Mouse (Mus musculus) hindbrain, embryonic 15.5 days (tissue): Measurements from ENCODE around the gene Asz1. TPM values are rescaled to one million over a fixed set of nuclear protein-coding genes. Genes with fewer than 3 reads are reported as not detected.

Experiments used
- ATAC-seq: fragments of 200-750 bp; cut with Nextera tagmentation; 2 replicates; pipeline ENCODE4 v1.8.0; 2017; ENCODE audit warnings: low read depth, moderate number of reproducible peaks, moderate TSS enrichment; ENCODE audit not compliant: low FRiP score
- H3K27ac ChIP-seq: fragments of 300-500 bp; sonication (generic); replicated peaks from 2 replicates; pipeline ENCODE4 v1.5.1; 2015; ENCODE audit warnings: mild to moderate bottlenecking, inconsistent platforms
- H3K27me3 ChIP-seq: fragments of 300-500 bp; sonication (generic); 2 replicates; pipeline ENCODE4 v1.6.1; 2015; ENCODE audit warnings: control low read depth, inconsistent platforms
- H3K36me3 ChIP-seq: fragments of 300-500 bp; sonication (generic); 2 replicates; pipeline ENCODE4 v1.6.1; 2015; ENCODE audit warnings: control low read depth, inconsistent platforms
- H3K4me1 ChIP-seq: fragments of 300-500 bp; sonication (generic); replicated peaks from 2 replicates; pipeline ENCODE4 v1.6.1; 2015; ENCODE audit warnings: control low read depth, inconsistent platforms
- H3K4me2 ChIP-seq: fragments of 300-500 bp; sonication (generic); 2 replicates; pipeline ENCODE4 v1.6.1; 2015; ENCODE audit warnings: moderate library complexity, mild to moderate bottlenecking, inconsistent platforms
- H3K4me3 ChIP-seq: fragments of 300-500 bp; sonication (generic); 2 replicates; pipeline ENCODE4 v1.5.1; 2015; ENCODE audit warnings: mild to moderate bottlenecking, inconsistent platforms
- H3K9ac ChIP-seq: fragments of 300-500 bp; sonication (generic); 2 replicates; pipeline ENCODE4 v1.6.1; 2015; ENCODE audit warnings: inconsistent platforms
- H3K9me3 ChIP-seq: fragments of 300-500 bp; sonication (generic); 2 replicates; pipeline ENCODE4 v1.6.1; 2016; ENCODE audit warnings: control low read depth, inconsistent platforms
- WGBS: fragments of 180-500 bp; shearing (Covaris S2); methylation state at CpG from one replicate; pipeline ENCODE4 v1.1.7; 2015; 5-methylcytosine and 5-hydroxymethylcytosine counted together
- polyA plus RNA-seq: library from polyadenylated mRNA; unstranded; fragments of >200 nt; fragmentation: Nextera tagmentation; extraction: Ambion mirVana; gene quantifications from 2 replicates; pipeline ENCODE4 v1.2.1, GENCODE M21; 2015

Asz1 gene
- not detected in 2 replicates for polyA plus RNA-seq

- Histone ChIP-seq H3K27me3 (no peaks in the 10 kb centered on the region), H3K4me3 (no peak within 1 kb of the TSS), H3K36me3 (no peaks in the 10 kb centered on the region), H3K27ac (no peak within 1 kb of the TSS), H3K9ac (no peak within 1 kb of the TSS), H3K4me2 (no peak within 1 kb of the TSS), H3K9me3 (no peaks in the 10 kb centered on the region), H3K4me1 (no peaks in the 10 kb centered on the region)
- 95% methylated on average over 22 of the region's 22 CpGs for WGBS
- no peak for ATAC-seq
Observed at GRCm38 (mm10) chr6:18108934-18109333, at the start of gene Asz1. Gene Asz1 (minus strand): TSS chr6:18109061.

DNA sequence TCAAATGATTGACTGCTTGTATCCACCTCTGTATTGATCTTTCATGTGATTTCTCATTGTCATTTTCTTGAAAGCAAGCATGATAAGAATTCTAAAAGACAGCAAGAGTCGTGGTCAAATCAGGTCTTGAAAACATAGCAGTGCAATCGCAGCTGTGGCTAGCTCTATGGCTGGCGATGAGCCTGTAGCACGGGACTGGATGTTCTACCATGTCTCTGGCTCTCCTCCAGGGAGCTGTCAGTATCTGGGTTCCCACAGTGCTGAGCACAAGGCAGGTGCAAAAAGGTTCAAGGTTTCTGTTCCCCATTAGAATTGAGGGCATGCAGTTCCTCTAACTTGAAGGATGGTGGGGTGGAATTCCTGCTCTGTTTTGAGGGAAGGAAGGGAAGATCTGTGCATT lies 44.2 kb upstream of the Asz1 start:
- Histone ChIP-seq H3K36me3 (no peaks in the 10 kb centered on the region), H3K4me2 (no peak overlapping the region), H3K4me3 (no peak overlapping the region), H3K9ac (no peak overlapping the region), H3K4me1 (no peaks in the 10 kb centered on the region), H3K27ac (no peak overlapping the region), H3K9me3 (no peaks in the 10 kb centered on the region), H3K27me3 (no peaks in the 10 kb centered on the region)
- ATAC-seq = no peak
- 63% methylated on average over 4 of the region's 4 CpGs for WGBS

GRCm38 (mm10) chr6:18135246-18135645 lies 26.4 kb upstream of the Asz1 start:
- Histone ChIP-seq H3K9ac (no peak overlapping the region), H3K27ac (no peak overlapping the region), H3K4me1 (no peaks in the 10 kb centered on the region), H3K4me3 (no peak overlapping the region), H3K9me3 (no peaks in the 10 kb centered on the region), H3K4me2 (no peak overlapping the region), H3K27me3 (no peaks in the 10 kb centered on the region), H3K36me3 (no peaks in the 10 kb centered on the region)
- no peak for ATAC-seq
- 66% methylated on average over 1 of the region's 1 CpGs for WGBS

- Histone ChIP-seq H3K9me3 (no peaks in the 10 kb centered on the region), H3K4me2 (no peak overlapping the region), H3K27ac (no peak overlapping the region), H3K27me3 (no peaks in the 10 kb centered on the region), H3K4me3 (no peak overlapping the region), H3K36me3 (no peaks in the 10 kb centered on the region), H3K9ac (no peak overlapping the region), H3K4me1 (no peaks in the 10 kb centered on the region)
- no peak for ATAC-seq
- 79% methylated on average over 4 of the region's 4 CpGs for WGBS
Observed at GRCm38 (mm10) chr6:18128059-18128458, 19.2 kb upstream of the Asz1 start.

- 43% methylated on average over 2 of the region's 2 CpGs for WGBS
- H3K9ac ChIP-seq = no peak overlapping the region
- H3K4me3 ChIP-seq = no peak overlapping the region
Observed at GRCm38 (mm10) chr6:18127206-18127983, 18.5 kb upstream of the Asz1 start.

GRCm38 (mm10) chr6:18096861-18097260 lies 12.0 kb downstream of the Asz1 start:
- no peak overlapping the region for H3K9ac ChIP-seq
- H3K4me2 ChIP-seq = no peak overlapping the region
- H3K36me3 ChIP-seq = no peaks in the 10 kb centered on the region
- H3K27ac ChIP-seq = no peak overlapping the region
- no peaks in the 10 kb centered on the region for H3K4me1 ChIP-seq
- H3K4me3 ChIP-seq = no peak overlapping the region
- no peaks in the 10 kb centered on the region for H3K9me3 ChIP-seq
- no peak for ATAC-seq
- 84% methylated on average over 1 of the region's 1 CpGs for WGBS
- no peaks in the 10 kb centered on the region for H3K27me3 ChIP-seq

More at GRCm38 (mm10) chr6:18127206-18127983, 18.5 kb upstream of the Asz1 start:
- H3K36me3 ChIP-seq = no peaks in the 10 kb centered on the region
- no peaks in the 10 kb centered on the region for H3K4me1 ChIP-seq
- H3K4me2 ChIP-seq = no peak overlapping the region
- no peaks in the 10 kb centered on the region for H3K9me3 ChIP-seq
- H3K27me3 ChIP-seq = no peaks in the 10 kb centered on the region
- no peak overlapping the region for H3K27ac ChIP-seq
- no peak for ATAC-seq

DNA sequence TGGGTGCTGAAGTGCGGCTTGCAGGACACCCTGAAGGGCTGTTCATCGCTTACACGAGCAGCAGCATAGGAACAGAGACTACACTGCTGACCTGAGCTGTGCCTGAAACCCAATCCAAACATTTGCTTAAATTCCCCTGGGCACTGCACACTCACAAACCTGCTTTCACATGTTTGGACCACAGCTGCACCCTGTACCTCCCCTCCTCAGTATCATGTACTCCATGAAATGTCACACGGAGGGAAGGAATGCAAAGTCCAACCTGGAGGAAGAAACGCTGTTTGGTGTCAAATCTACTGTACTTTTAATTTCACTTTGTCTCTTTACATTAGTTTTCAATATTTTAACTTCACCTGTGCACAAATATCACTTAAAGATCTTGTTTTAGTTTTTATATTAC lies 19.8 kb downstream of the Asz1 start:
- H3K27me3 ChIP-seq = no peaks in the 10 kb centered on the region

GRCm38 (mm10) chr6:18087160-18087804 lies 21.6 kb downstream of the Asz1 start:
- no peak overlapping the region for H3K4me2 ChIP-seq
- no peak for ATAC-seq
- no peaks in the 10 kb centered on the region for H3K36me3 ChIP-seq
- WGBS = 62% methylated on average over 5 of the region's 5 CpGs
- H3K4me3 ChIP-seq = no peak overlapping the region
- no peak overlapping the region for H3K27ac ChIP-seq
- no peaks in the 10 kb centered on the region for H3K27me3 ChIP-seq
- H3K9me3 ChIP-seq = no peaks in the 10 kb centered on the region
- no peak overlapping the region for H3K9ac ChIP-seq
- no peaks in the 10 kb centered on the region for H3K4me1 ChIP-seq

More for the DNA sequence above, 19.8 kb downstream of the Asz1 start:
- Histone ChIP-seq H3K4me1 (no peaks in the 10 kb centered on the region), H3K27ac (no peak overlapping the region), H3K9me3 (no peaks in the 10 kb centered on the region), H3K4me3 (no peak overlapping the region), H3K9ac (no peak overlapping the region), H3K36me3 (no peaks in the 10 kb centered on the region), H3K4me2 (no peak overlapping the region)
- no peak for ATAC-seq
- WGBS = 89% methylated on average over 5 of the region's 5 CpGs

DNA sequence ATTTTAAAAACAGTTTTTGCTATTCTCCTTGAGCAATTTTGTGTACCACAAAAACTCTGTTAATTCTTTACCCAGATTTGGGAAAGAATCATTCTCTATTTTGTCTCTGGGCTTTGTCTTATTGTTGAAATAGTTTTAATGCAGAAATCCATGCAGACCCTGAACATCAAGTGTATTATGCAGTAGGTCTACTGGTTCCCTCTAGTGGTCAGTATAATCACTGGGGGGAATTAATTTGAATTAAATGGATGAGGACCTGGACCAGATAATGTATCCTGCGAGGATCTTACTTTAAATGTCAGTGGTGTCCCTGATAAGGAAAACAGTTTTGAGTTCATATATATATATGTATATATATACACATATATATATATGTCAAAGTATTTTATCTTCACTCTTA lies 30.2 kb downstream of the Asz1 start:
- no peak overlapping the region for H3K9ac ChIP-seq
- no peaks in the 10 kb centered on the region for H3K4me1 ChIP-seq
- no peak for ATAC-seq
- no peak overlapping the region for H3K4me2 ChIP-seq
- no peaks in the 10 kb centered on the region for H3K9me3 ChIP-seq
- no peaks in the 10 kb centered on the region for H3K36me3 ChIP-seq
- H3K4me3 ChIP-seq = no peak overlapping the region
- 24% methylated on average over 1 of the region's 1 CpGs for WGBS
- H3K27me3 ChIP-seq = no peaks in the 10 kb centered on the region
- H3K27ac ChIP-seq = no peak overlapping the region

DNA sequence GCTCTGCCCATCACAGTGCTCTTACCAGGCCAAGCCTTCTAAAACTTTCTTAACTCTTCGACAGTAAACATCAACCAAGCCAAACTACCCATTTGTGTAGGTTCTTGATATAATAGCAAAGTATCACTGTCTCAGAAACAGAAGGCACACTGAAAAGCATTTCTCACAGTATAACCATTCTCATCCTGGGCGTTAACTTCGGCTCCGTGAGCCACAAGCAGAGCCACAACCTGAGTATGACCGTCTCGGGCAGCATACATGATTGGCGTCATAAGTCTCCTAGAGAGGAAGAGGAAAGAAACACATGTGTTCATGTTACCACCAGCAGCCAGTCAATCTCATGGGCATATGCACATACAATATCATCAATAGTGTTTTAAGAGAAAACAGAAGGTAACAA lies 31.9 kb downstream of the Asz1 start:
- H3K4me2 ChIP-seq = no peak overlapping the region
- H3K27me3 ChIP-seq = no peaks in the 10 kb centered on the region
- H3K4me1 ChIP-seq = no peaks in the 10 kb centered on the region
- no peaks in the 10 kb centered on the region for H3K36me3 ChIP-seq
- H3K4me3 ChIP-seq = no peak overlapping the region
- WGBS = 82% methylated on average over 7 of the region's 7 CpGs
- no peak overlapping the region for H3K27ac ChIP-seq
- ATAC-seq = no peak
- no peak overlapping the region for H3K9ac ChIP-seq
- no peaks in the 10 kb centered on the region for H3K9me3 ChIP-seq

DNA sequence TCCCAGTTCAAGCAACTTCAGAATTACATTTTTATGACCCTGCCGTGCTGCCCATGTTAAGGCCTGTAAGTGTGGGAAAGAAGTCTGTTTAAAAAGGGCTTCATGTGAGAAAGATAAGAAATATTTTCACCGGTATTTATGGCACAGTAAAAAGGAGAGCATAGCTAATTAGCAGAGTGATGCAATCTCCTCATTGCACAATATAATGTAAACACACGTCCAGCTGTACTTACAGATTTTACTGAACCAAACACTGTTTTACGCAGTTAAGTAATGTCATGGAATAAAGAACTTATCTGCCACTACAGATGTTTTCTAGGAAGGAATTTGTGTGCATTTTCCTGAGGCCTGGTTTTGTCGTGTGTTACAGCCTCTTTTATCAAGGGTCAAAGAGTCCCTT lies 32.3 kb downstream of the Asz1 start:
- no peak overlapping the region for H3K9ac ChIP-seq
- no peak overlapping the region for H3K27ac ChIP-seq
- H3K27me3 ChIP-seq = no peaks in the 10 kb centered on the region
- no peaks in the 10 kb centered on the region for H3K4me1 ChIP-seq
- 79% methylated on average over 5 of the region's 5 CpGs for WGBS
- no peak for ATAC-seq
- no peak overlapping the region for H3K4me3 ChIP-seq
- no peaks in the 10 kb centered on the region for H3K9me3 ChIP-seq
- no peaks in the 10 kb centered on the region for H3K36me3 ChIP-seq
- H3K4me2 ChIP-seq = no peak overlapping the region

- no peak overlapping the region for H3K4me2 ChIP-seq
- no peak overlapping the region for H3K27ac ChIP-seq
- H3K36me3 ChIP-seq = no peaks in the 10 kb centered on the region
- no peaks in the 10 kb centered on the region for H3K9me3 ChIP-seq
- WGBS = 87% methylated on average over 4 of the region's 4 CpGs
- H3K4me3 ChIP-seq = no peak overlapping the region
- no peak for ATAC-seq
- H3K4me1 ChIP-seq = no peaks in the 10 kb centered on the region
- H3K9ac ChIP-seq = no peak overlapping the region
- no peaks in the 10 kb centered on the region for H3K27me3 ChIP-seq
Observed at GRCm38 (mm10) chr6:18057899-18058298, 51.0 kb downstream of the Asz1 start.
